Mouse (Mus musculus) limb, embryonic 11.5 days (tissue): ENCODE results near the gene Nkap. TPM values are rescaled to one million over a fixed set of nuclear protein-coding genes. Genes with fewer than 3 reads are reported as not detected.
"Not testable (repeated sequence)": the region's sequence is repeated elsewhere in the genome, so short reads cannot be mapped to it uniquely, and the experiment has no call there.

Source experiments
- ATAC-seq: fragments of 200-750 bp; cut with Nextera tagmentation; 2 replicates; pipeline ENCODE4 v1.8.0; 2017; ENCODE audit warnings: low read depth; ENCODE audit not compliant: insufficient number of reproducible peaks, low FRiP score, low TSS enrichment
- DNase-seq: peaks from one replicate; pipeline ENCODE4 v3.0.0-alpha.2; 2015; ENCODE audit warnings: low spot score
- H3K27ac ChIP-seq: fragments of 300-500 bp; sonication (generic); replicated peaks from 2 replicates; pipeline ENCODE4 v1.5.1; 2014; ENCODE audit warnings: low read depth, mild to moderate bottlenecking, low read length
- H3K27me3 ChIP-seq: fragments of 300-500 bp; sonication (generic); 2 replicates; pipeline ENCODE4 v1.6.1; 2014; ENCODE audit warnings: mild to moderate bottlenecking, low read length, mixed read lengths; ENCODE audit not compliant: control insufficient read depth, insufficient read depth
- H3K36me3 ChIP-seq: fragments of 300-500 bp; sonication (generic); 2 replicates; pipeline ENCODE4 v1.6.1; 2014; ENCODE audit warnings: mild to moderate bottlenecking, low read length, moderate library complexity, mixed read lengths; ENCODE audit not compliant: control insufficient read depth, insufficient read depth
- H3K4me1 ChIP-seq: fragments of 300-500 bp; sonication (generic); 2 replicates; pipeline ENCODE4 v1.6.1; 2014; ENCODE audit warnings: low read length, mixed read lengths; ENCODE audit not compliant: control insufficient read depth, insufficient read depth
- H3K4me2 ChIP-seq: fragments of 300-500 bp; sonication (generic); 2 replicates; pipeline ENCODE4 v1.6.1; 2014; ENCODE audit warnings: low read depth, mild to moderate bottlenecking, moderate library complexity; ENCODE audit not compliant: severe bottlenecking
- H3K4me3 ChIP-seq: fragments of 300-500 bp; sonication (generic); 2 replicates; pipeline ENCODE4 v1.5.1; 2014; ENCODE audit warnings: low read depth, low read length
- H3K9ac ChIP-seq: fragments of 300-500 bp; sonication (generic); 2 replicates; pipeline ENCODE4 v1.6.1; 2014; ENCODE audit warnings: mild to moderate bottlenecking, low read length
- H3K9me3 ChIP-seq: fragments of 300-500 bp; sonication (generic); 2 replicates; pipeline ENCODE4 v1.6.1; 2016; ENCODE audit warnings: low read length; ENCODE audit not compliant: control insufficient read depth
- WGBS: fragments of 180-500 bp; shearing (Covaris S2); extraction: QIAGEN DNeasy Blood & Tissue Kit; methylation state at CpG from one replicate; pipeline ENCODE4 v1.1.7; 2014; 5-methylcytosine and 5-hydroxymethylcytosine counted together
- polyA plus RNA-seq: library from polyadenylated mRNA; unstranded; fragments of >200 nt; fragmentation: Nextera tagmentation; extraction: Ambion mirVana; gene quantifications from 2 replicates; pipeline ENCODE4 v1.2.1, GENCODE M21; 2014

Gene Nkap
- 24.9 and 26.3 TPM in 2 replicates for polyA plus RNA-seq

DNA sequence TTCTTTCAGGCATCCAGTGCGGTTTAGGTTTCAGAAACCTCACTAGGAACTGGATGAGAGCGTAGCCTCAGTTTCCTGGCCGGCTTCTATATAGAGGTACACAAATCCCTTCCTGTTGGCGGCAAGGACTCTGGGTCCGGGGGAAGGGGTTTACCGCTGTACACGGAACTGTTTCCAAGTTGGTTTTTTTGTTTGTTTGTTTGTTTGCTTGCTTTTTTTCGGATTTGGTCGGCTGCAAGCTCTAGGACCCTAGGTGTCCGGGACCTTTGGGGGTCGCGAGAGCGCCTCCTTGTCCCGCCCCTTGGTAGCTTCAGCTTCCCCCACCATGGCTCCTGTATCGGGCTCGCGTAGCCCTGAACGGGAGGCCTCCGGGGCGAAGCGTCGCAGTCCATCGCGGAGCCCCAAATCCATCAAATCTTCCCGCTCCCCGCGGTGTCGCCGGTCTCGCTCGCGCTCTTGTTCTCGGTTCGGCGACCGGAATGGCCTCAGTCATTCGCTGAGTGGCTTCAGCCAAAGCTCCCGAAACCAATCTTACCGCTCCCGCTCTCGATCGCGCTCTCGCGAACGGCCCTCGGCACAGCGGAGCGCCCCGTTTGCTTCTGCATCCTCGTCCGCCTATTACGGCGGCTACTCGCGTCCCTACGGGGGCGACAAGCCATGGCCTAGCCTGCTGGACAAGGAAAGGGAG is at the start of gene Nkap:
Gene Nkap (plus strand): TSS at position 125 of the 688 bp plus-strand sequence.
- no peaks in the 10 kb centered on the region for H3K27me3 ChIP-seq
- H3K27ac ChIP-seq: 0 out of 2 replicates have a peak within 1 kb of the TSS, but pooled peaks have one; percentile 61
- no peaks in the 10 kb centered on the region for H3K4me1 ChIP-seq
- no peaks in the 10 kb centered on the region for H3K36me3 ChIP-seq
- ATAC-seq: no peak; the same call in 1 of the 2 replicates
- 12% methylated on average over 58 of the region's 58 CpGs for WGBS
- peak within 1 kb of the TSS; percentile 40 for H3K4me2 ChIP-seq
- DNase-seq: peak; percentile 86
- peak within 1 kb of the TSS; percentile 72 for H3K9ac ChIP-seq
- no peaks in the 10 kb centered on the region for H3K9me3 ChIP-seq
- H3K4me3 ChIP-seq: peak within 1 kb of the TSS; percentile 45

DNA sequence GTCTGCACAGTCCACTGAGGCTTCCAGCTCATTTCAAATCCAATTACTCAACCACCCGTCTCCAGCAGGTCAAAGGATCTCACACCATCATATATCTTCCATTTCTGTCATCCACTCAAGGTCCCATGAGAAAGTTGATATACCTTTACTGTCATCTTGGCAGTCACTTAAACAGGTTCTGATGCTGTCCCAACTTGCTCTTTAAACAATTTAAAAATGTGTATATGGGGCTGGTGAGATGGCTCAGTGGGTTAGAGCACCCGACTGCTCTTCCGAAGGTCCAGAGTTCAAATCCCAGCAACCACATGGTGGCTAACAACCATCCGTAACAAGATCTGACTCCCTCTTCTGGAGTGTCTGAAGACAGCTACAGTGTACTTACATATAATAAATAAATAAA is 46.2 kb upstream of the Nkap start:
- not testable (repeated sequence) for H3K9me3 ChIP-seq, DNase-seq, H3K27ac ChIP-seq, H3K4me2 ChIP-seq, H3K4me1 ChIP-seq, H3K36me3 ChIP-seq, H3K4me3 ChIP-seq, H3K27me3 ChIP-seq, H3K9ac ChIP-seq
- peak; percentile 38; the same call in 1 of the 2 replicates for ATAC-seq
- WGBS: 63% methylated on average over 3 of the region's 4 CpGs

DNA sequence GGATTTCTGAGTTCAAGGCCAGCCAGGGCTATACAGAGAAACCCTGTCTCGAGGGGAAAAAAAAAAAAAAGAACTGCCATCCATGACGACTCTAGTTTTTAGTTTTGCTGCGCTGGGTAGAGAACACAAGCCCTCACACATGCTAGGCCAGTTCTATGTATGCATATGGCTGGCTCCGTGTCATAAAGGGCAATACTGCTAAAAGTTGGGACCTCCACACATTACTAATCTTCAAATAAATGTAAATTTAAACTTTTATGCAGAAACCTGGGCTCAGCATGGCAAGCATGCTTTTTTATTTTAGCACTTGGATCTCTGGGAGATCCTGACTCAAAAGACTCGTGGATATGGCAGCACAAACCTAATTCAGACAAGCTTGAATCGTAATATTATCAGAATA is 45.4 kb upstream of the Nkap start:
- no peak overlapping the region for H3K27ac ChIP-seq
- no peaks in the 10 kb centered on the region for H3K9me3 ChIP-seq
- H3K36me3 ChIP-seq: 0 out of 2 replicates have a peak, but pooled peaks cover 2% of the 10 kb centered on the region
- no peak overlapping the region for H3K9ac ChIP-seq
- no peak overlapping the region for H3K4me2 ChIP-seq
- no peak overlapping the region for H3K4me3 ChIP-seq
- ATAC-seq: no peak
- no peaks in the 10 kb centered on the region for H3K27me3 ChIP-seq
- WGBS: 59% methylated on average over 6 of the region's 6 CpGs
- no peaks in the 10 kb centered on the region for H3K4me1 ChIP-seq
- no peak for DNase-seq

DNA sequence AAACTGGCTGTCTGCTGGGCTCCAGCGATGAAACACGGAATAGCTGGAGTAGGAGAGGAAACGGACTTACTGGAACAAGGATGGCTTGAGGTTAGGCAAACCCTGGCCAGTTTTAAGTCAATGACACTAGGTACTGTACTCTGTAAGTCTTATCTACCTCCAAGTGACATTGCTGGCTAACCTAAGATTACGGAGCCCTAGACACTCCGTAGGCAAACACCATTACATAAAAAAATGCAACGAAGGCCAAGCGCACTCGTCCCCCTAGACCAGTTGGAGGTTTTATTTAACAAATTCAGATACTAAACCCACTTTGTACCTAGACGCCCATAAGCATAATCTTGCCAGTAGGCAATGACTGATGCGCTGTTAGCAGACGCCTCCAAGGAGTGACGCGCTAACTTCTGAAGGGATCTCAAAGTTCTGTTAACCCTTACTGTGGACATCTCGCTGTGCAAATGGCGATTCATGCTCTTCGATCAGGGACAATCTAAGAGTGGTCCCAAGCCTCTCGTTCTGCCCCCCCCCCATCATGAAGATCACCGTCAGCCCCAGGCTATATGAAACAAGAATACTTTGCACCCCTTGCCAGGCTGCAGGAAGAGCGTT is 42.2 kb upstream of the Nkap start:
- Histone ChIP-seq H3K9ac (peak overlapping the region; percentile 76), H3K36me3 (0 out of 2 replicates have a peak, but pooled peaks cover 2% of the 10 kb centered on the region), H3K27me3 (no peaks in the 10 kb centered on the region), H3K9me3 (no peaks in the 10 kb centered on the region), H3K4me2 (peak overlapping the region; percentile 64), H3K27ac (peak overlapping the region; percentile 62; the same call in 1 of the 2 replicates), H3K4me3 (peak overlapping the region; percentile 55), H3K4me1 (no peaks in the 10 kb centered on the region)
- DNase-seq (no peak), ATAC-seq (no peak)
- WGBS: 12% methylated on average over 19 of the region's 19 CpGs

DNA sequence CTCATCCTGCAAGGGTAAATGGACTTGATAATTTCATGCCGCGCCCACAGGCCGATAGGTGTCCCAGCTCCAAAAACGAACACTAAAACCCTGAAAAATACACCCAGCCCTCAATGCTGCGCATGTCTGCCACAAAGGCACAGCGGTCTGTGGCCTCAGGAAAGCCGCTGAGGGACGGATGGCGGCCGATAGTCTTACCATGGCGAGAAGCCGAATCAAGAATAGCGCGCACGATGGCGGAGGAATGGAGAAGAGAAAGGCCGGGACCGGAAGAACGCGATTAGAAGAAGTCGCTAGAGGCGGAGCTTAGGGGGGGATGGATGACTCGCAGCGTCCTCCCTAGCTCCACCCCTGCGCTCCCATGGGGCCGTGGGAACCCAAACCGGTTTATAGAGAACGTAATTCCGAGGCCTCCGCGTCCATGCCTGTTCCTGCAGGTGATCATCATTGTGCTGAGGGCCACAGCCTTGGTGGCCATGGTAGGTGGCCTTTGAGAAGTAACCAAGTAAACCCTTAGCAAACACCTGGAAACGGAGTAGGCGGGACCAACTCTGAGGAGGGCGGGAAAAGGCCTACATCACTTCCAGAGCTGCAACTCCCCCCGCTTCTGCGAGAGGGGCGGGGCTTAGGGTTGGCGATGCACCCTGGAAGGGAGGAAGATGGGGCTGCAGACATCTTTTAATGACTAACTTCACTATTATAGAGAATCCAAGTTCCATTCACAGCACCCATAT is 41.5 kb upstream of the Nkap start, which contains the start of gene Rpl39:
Gene Rpl39 (minus strand): TSS at position 476 of the 734 bp plus-strand sequence.
- DNase-seq: peak; percentile 84
- H3K4me1 ChIP-seq: no peaks in the 10 kb centered on the region
- peak within 1 kb of the TSS; percentile 76 for H3K9ac ChIP-seq
- 0 out of 2 replicates have a peak, but pooled peaks cover 2% of the 10 kb centered on the region for H3K36me3 ChIP-seq
- H3K4me3 ChIP-seq: peak within 1 kb of the TSS; percentile 55
- WGBS: 14% methylated on average over 38 of the region's 38 CpGs
- H3K27me3 ChIP-seq: no peaks in the 10 kb centered on the region
- H3K4me2 ChIP-seq: peak within 1 kb of the TSS; percentile 64
- peak within 1 kb of the TSS; percentile 62; the same call in 1 of the 2 replicates for H3K27ac ChIP-seq
- no peaks in the 10 kb centered on the region for H3K9me3 ChIP-seq
- peak; percentile 88 for ATAC-seq

DNA sequence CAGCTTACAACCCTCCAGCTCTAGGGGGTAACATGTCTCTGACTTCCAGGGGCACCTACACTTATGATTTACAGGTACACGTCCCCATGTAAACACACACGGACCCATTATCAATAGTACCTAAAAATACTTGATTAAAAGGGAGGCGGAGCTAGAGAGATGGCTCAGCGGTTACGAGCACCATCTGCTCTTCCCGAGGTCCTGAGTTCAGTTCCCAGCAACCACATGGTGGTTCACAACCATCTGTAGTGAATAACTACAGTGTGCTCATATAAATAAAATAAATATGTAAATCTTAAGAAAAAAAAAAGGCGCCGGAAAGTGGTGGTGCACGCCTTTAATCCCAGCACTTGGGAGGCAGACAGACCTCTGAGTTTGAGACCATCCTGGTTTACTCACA is 40.9 kb upstream of the Nkap start:
- Histone ChIP-seq H3K9me3 (no peaks in the 10 kb centered on the region), H3K4me2 (peak overlapping the region; percentile 39), H3K4me1 (no peaks in the 10 kb centered on the region), H3K4me3 (peak overlapping the region; percentile 55), H3K36me3 (0 out of 2 replicates have a peak, but pooled peaks cover 2% of the 10 kb centered on the region), H3K9ac (no peak overlapping the region), H3K27me3 (no peaks in the 10 kb centered on the region), H3K27ac (no peak overlapping the region)
- WGBS: 19% methylated on average over 9 of the region's 9 CpGs
- DNase-seq (no peak), ATAC-seq (no peak)

DNA sequence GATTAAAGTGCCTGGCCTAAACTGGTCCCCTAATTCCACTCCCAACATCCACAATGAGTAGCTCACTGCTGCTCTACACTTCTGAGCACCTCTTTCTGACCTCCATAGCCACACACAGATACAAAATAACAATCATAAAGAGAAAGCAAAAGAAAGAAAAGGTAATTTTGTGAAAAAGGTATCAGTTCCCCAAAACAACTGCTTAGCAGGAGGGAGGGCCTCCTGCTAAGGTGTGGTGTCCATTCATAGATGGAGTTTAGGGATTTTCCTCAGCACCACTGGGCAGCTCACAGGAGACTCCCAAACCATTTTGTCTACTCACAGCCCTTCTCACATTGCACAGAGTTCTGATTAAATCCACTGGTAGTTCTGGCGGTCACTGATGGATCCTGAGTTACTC is 37.8 kb upstream of the Nkap start:
- Histone ChIP-seq H3K36me3 (no peaks in the 10 kb centered on the region), H3K4me3 (no peak overlapping the region), H3K4me1 (no peaks in the 10 kb centered on the region), H3K4me2 (no peak overlapping the region), H3K27ac (no peak overlapping the region), H3K9ac (no peak overlapping the region), H3K27me3 (no peaks in the 10 kb centered on the region), H3K9me3 (no peaks in the 10 kb centered on the region)
- DNase-seq (no peak), ATAC-seq (no peak)
- WGBS: 78% methylated on average over 1 of the region's 1 CpGs

DNA sequence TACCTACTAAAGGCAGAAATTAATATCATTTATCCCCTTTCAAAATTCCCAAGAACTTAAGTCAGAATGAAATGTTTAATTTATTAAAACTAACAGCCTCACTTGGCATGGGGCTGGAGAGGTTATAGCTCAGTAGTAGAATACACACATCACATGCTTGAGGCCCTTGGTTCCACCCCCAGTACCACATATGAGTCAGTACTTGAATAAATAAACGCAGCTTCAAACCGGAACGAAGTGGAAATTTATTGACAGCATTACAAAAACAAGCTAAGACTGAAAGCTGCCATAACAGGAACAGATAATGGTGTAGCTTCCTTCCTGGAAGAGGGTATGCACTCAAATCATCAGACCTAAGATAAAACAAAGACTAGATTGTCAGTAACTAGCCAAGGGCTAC is 35.1 kb upstream of the Nkap start:
- H3K36me3 ChIP-seq: no peaks in the 10 kb centered on the region
- 92% methylated on average over 3 of the region's 3 CpGs for WGBS

More for the DNA sequence above, 35.1 kb upstream of the Nkap start:
- H3K9ac ChIP-seq: no peak overlapping the region
- ATAC-seq: no peak
- H3K4me3 ChIP-seq: no peak overlapping the region
- H3K27me3 ChIP-seq: no peaks in the 10 kb centered on the region
- no peak for DNase-seq
- no peak overlapping the region for H3K4me2 ChIP-seq
- no peaks in the 10 kb centered on the region for H3K4me1 ChIP-seq
- no peaks in the 10 kb centered on the region for H3K9me3 ChIP-seq
- no peak overlapping the region for H3K27ac ChIP-seq
